Mouse (Mus musculus): ENCODE results near the gene Ncoa7.

The Ncoa7 gene

DNA sequence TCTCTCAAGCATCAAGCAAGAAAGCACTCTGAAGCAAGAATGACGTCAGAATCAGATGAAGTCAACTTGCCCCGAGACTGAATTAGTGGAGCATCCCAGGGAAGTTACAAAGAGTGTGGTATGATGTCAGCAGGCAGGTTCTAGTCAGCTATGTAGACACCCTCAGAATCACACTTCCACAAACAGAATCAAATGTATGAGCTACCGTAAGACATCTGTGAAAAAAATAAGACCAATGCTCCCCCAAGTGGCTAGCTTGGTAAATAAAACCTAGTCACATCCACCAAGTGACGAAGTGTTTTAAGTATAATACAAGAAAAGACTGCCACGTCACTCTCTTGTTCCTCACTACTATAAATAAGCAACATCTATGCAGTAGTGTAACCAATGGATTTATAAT is 216.1 kb downstream of the Ncoa7 start:
- no peak for DNase-seq (ENCODE audit: low spot score in 2 of 2)

DNA sequence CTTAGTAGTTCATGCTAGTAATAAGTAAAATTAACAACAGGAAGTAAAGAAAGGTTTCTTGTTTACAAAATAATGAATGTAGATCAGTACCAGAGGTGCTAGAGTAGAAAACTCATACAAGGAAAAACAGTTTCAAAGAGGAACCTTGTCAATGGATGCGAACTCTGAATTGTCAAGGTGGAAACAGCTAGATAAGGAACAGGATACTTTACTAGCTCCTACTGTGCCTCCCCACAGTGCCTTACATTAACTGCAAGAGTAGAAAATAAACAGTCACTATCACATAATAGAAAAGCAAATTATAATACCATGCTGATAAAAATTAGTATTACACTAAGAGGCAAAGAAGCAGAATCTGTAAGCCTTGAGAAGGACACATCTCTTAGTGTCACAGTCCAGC is 217.4 kb downstream of the Ncoa7 start:
- no peak for DNase-seq (ENCODE audit: low spot score in 2 of 2)

Measured in cerebellum, postnatal 4 days (tissue).